In the genomic region with DNA sequence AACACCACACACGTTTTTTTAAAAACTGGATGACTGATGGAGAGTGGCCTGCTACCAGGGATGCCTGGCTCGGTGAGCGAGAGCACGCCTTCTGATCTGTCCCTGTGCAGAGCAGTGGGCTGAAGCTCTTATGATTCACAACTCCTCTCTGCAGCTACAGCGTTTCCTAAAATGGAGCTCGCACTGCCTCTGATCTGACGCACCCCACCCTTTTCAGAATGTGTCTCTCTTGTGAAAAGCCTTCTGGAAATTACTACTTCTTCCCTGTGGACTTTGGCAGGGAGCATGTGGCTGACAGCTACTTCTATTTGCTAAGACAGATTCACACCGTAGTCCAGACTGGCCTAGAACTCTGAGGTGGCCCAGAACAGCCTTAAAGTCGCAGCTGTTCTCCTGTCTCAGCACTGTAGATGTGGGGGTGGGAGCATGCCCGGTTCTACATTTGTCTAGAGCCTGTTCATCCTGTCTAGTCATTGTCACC, we compare ENCODE assay signal across 13 mouse cellular contexts. TPM values are rescaled to one million over a fixed set of nuclear protein-coding genes. Genes with fewer than 3 reads are reported as not detected.
DNase-seq lines count a peak whose midpoint lies in the region; TF ChIP-seq lines count a peak whose summit lies in the region.
"Had no signal": no experiment of that assay in that cellular context is flagged by ENCODE, and none has a peak within 500 bp of the region (broad histone marks: within the 10 kb centered on the region; RNA-seq: fewer than 3 reads in every experiment).

No protein-coding gene starts in this region.

- WGBS in kidney, adult 2 months, result 62% methylated on average over 10 of the region's 10 CpGs

- TF ChIP-seq CTCF in kidney, adult 2 months (conservative IDR thresholded peaks at IDR 0.05; ENCODE audit: insufficient read depth, insufficient read length, low read depth, low read length), result no peak

- no peaks in the 10 kb centered on the region for H3K27me3 ChIP-seq in kidney, adult 2 months (replicated peaks; ENCODE audit: control insufficient read depth, insufficient read depth, low read length)
- H3K27me3 ChIP-seq: neural tube, embryonic 12.5 days had no signal

- no peak for TF ChIP-seq POLR2A in kidney, adult 2 months (IDR thresholded peaks at IDR 0.05; ENCODE audit: low read depth, low read length)

- no peak overlapping the region for H3K4me3 ChIP-seq in kidney, adult 2 months (ENCODE audit: insufficient read depth, low read depth, low read length)
- H3K4me3 ChIP-seq: neural tube, embryonic 12.5 days had no signal

- DNase-seq in layer of hippocampus, adult 18-20 months (ENCODE audit: low spot score in 2 of 2), result peak; percentile 42 to 67
- no peak for DNase-seq in layer of hippocampus, postnatal 25 days (ENCODE audit: extremely low spot score in 1 of 2, low spot score in 1 of 2)
- DNase-seq in induced T-regulatory cell, adult 2 months (ENCODE audit: low read depth), result peak; percentile 54
- peak; percentile 60 to 62 for DNase-seq in left cerebral cortex, postnatal 36 days (ENCODE audit: low spot score in 2 of 2)
- peak; percentile 65 for DNase-seq in thymus, postnatal 14 days
- no peak for DNase-seq in ovary, postnatal 10 days (ENCODE audit: low spot score)
- no peak for DNase-seq in kidney, postnatal 14 days
- DNase-seq in kidney, adult 2 months, result no peak
- DNase-seq: heart, postnatal 10 days; kidney, postnatal 25 days; liver had no signal

- no peaks in the 10 kb centered on the region for H3K36me3 ChIP-seq in kidney, adult 2 months (ENCODE audit: control insufficient read depth, insufficient read depth, low read length)
- H3K36me3 ChIP-seq: neural tube, embryonic 12.5 days had no signal

- no peak overlapping the region for H3K27ac ChIP-seq in kidney, adult 2 months (ENCODE audit: insufficient read depth, low read depth, low read length)
- H3K27ac ChIP-seq: neural tube, embryonic 12.5 days had no signal

- no peaks in the 10 kb centered on the region for H3K4me1 ChIP-seq in kidney, adult 2 months (ENCODE audit: control insufficient read depth, insufficient read depth, low read length)

- intact Hi-C loops in left cerebral cortex, postnatal 36 days (cut with DNase I), result no loop called here

RNA-seq across cellular contexts. Expression of gene Cass4, which starts 1.5 kb away (rescaled TPM):
- under 1 TPM; 0.18 to 0.22 TPM for total RNA-seq in layer of hippocampus, adult 18-20 months (2021)
- under 1 TPM; 0.26 to 0.49 TPM for total RNA-seq in layer of hippocampus, postnatal 25 days (2021)
- under 1 TPM; 0.39 to 0.52 TPM for total RNA-seq in left cerebral cortex, postnatal 36 days (2021)
- 0.22 and 0.30 TPM in 2 replicates for polyA plus RNA-seq in kidney, adult 2 months (2012; rRNA removed)
- polyA plus RNA-seq: Patski had no signal

RNA-seq across cellular contexts. Expression of gene Cstf1, which starts 21.6 kb away (rescaled TPM):
- total RNA-seq in layer of hippocampus, adult 18-20 months (2021), result 10 to 100 TPM; 25.5 to 26.9 TPM
- 10 to 100 TPM; 22.8 to 25.9 TPM for total RNA-seq in layer of hippocampus, postnatal 25 days (2021)
- total RNA-seq in left cerebral cortex, postnatal 36 days (2021), result 10 to 100 TPM; 21.3 to 22.5 TPM
- 31.3 and 37.7 TPM in 2 replicates for polyA plus RNA-seq in kidney, adult 2 months (2012; rRNA removed)

RNA-seq across cellular contexts. Expression of gene Aurka, which starts 21.7 kb away (rescaled TPM):
- total RNA-seq in layer of hippocampus, adult 18-20 months (2021), result 1 to 10 TPM; 1.4 to 1.7 TPM
- 1 to 10 TPM; 1.9 to 2.2 TPM for total RNA-seq in layer of hippocampus, postnatal 25 days (2021)
- 1 to 10 TPM; 1.1 to 1.3 TPM for total RNA-seq in left cerebral cortex, postnatal 36 days (2021)
- polyA plus RNA-seq in kidney, adult 2 months (2012; rRNA removed), result 0.92 and 1.2 TPM in 2 replicates

RNA-seq across cellular contexts. Expression of gene Fam210b, which starts 46.7 kb away (rescaled TPM):
- 10 to 100 TPM; 22.8 to 23.1 TPM for total RNA-seq in layer of hippocampus, adult 18-20 months (2021)
- 10 to 100 TPM; 25.9 to 27.7 TPM for total RNA-seq in layer of hippocampus, postnatal 25 days (2021)
- 10 to 100 TPM; 10.9 to 12.1 TPM for total RNA-seq in left cerebral cortex, postnatal 36 days (2021)
- 16.3 and 17.5 TPM in 2 replicates for polyA plus RNA-seq in kidney, adult 2 months (2012; rRNA removed)

RNA-seq across cellular contexts. Expression of gene Rtf2, which starts 48.3 kb away (rescaled TPM):
- total RNA-seq in layer of hippocampus, adult 18-20 months (2021), result 10 to 100 TPM; 67.7 to 72.2 TPM
- 10 to 100 TPM; 68.3 to 72.9 TPM for total RNA-seq in layer of hippocampus, postnatal 25 days (2021)
- total RNA-seq in left cerebral cortex, postnatal 36 days (2021), result 10 to 100 TPM; 71.8 to 83.1 TPM
- 37.7 and 39.9 TPM in 2 replicates for polyA plus RNA-seq in kidney, adult 2 months (2012; rRNA removed)

Comparison
In these comparisons a context has a peak if more than half of its experiments do, and no peak if none do; other contexts are left out.
1. DNase-seq: peak in layer of hippocampus, adult 18-20 months (2 of 2), induced T-regulatory cell, adult 2 months (single experiment), left cerebral cortex, postnatal 36 days (2 of 2) and thymus, postnatal 14 days (single experiment); none in layer of hippocampus, postnatal 25 days (0 of 2), ovary, postnatal 10 days (single experiment), kidney, postnatal 14 days (single experiment) and kidney, adult 2 months (single experiment).